Mouse (Mus musculus): Measurements from ENCODE around the gene Qsox2. TPM values are rescaled to one million over a fixed set of nuclear protein-coding genes. Genes with fewer than 3 reads are reported as not detected.
A peak's percentile ranks its signal among the peaks of the same experiment; 100 is the strongest.

Gene Qsox2
- polyA plus RNA-seq (2015; fragmentation: Nextera tagmentation; extraction: Ambion mirVana), result 10.7 and 11.2 TPM in 2 replicates

GRCm38 (mm10) chr2:26237290-26237782 is at the start of gene Qsox2:
TSS of gene Qsox2 (minus strand) at chr2:26237525.
- peak within 1 kb of the TSS; percentile 90 for H3K27ac ChIP-seq (replicated peaks)
- H3K36me3 ChIP-seq (ENCODE audit: control insufficient read depth, insufficient read depth, low read length), result no peaks in the 10 kb centered on the region
- DNase-seq (ENCODE audit: low spot score), result peak; percentile 98
- under 1% methylated on average over 32 of the region's 36 CpGs for WGBS
- no peak for TF ChIP-seq CTCF (IDR thresholded peaks at IDR 0.05; ENCODE audit: low read depth)
- TF ChIP-seq EP300 (optimal IDR thresholded peaks at IDR 0.05), result no peak
- H3K9me3 ChIP-seq (ENCODE audit: control insufficient read depth, low read length), result no peaks in the 10 kb centered on the region
- ATAC-seq (ENCODE audit: low FRiP score, low TSS enrichment), result peak; percentile 94
- H3K4me3 ChIP-seq (ENCODE audit: low read depth, low read length), result peak within 1 kb of the TSS; percentile 83
- H3K4me2 ChIP-seq (replicated peaks; ENCODE audit: low read depth), result peak within 1 kb of the TSS; percentile 88
- no peaks in the 10 kb centered on the region for H3K27me3 ChIP-seq (ENCODE audit: control insufficient read depth, insufficient read depth, low read length)
- H3K4me1 ChIP-seq (replicated peaks; ENCODE audit: control insufficient read depth, insufficient read depth), result peaks cover 3% of the 10 kb centered on the region
- peak within 1 kb of the TSS; percentile 88 for H3K9ac ChIP-seq (ENCODE audit: low read length)

GRCm38 (mm10) chr2:26286391-26286790 is 49.1 kb upstream of the Qsox2 start:
- Histone ChIP-seq H3K27ac (replicated peaks) (no peak overlapping the region), H3K27me3 (ENCODE audit: control insufficient read depth, insufficient read depth, low read length) (no peaks in the 10 kb centered on the region), H3K36me3 (ENCODE audit: control insufficient read depth, insufficient read depth, low read length) (no peaks in the 10 kb centered on the region), H3K4me2 (replicated peaks; ENCODE audit: low read depth) (no peak overlapping the region), H3K4me3 (ENCODE audit: low read depth, low read length) (no peak overlapping the region), H3K9ac (ENCODE audit: low read length) (no peak overlapping the region), H3K9me3 (ENCODE audit: control insufficient read depth, low read length) (no peaks in the 10 kb centered on the region), H3K4me1 (replicated peaks; ENCODE audit: control insufficient read depth, insufficient read depth) (no peaks in the 10 kb centered on the region)
- WGBS, result 35% methylated on average over 7 of the region's 7 CpGs
- DNase-seq (ENCODE audit: low spot score) (no peak), ATAC-seq (ENCODE audit: low FRiP score, low TSS enrichment) (no peak)
- TF ChIP-seq EP300 (optimal IDR thresholded peaks at IDR 0.05) (no peak), CTCF (IDR thresholded peaks at IDR 0.05; ENCODE audit: low read depth) (no peak)

GRCm38 (mm10) chr2:26285804-26286203 is 48.5 kb upstream of the Qsox2 start:
- no peak overlapping the region for H3K27ac ChIP-seq (replicated peaks)
- WGBS, result 43% methylated on average over 7 of the region's 7 CpGs
- TF ChIP-seq CTCF (IDR thresholded peaks at IDR 0.05; ENCODE audit: low read depth) (no peak), EP300 (optimal IDR thresholded peaks at IDR 0.05) (no peak)
- no peak overlapping the region for H3K4me3 ChIP-seq (ENCODE audit: low read depth, low read length)
- H3K27me3 ChIP-seq (ENCODE audit: control insufficient read depth, insufficient read depth, low read length), result no peaks in the 10 kb centered on the region
- H3K4me2 ChIP-seq (replicated peaks; ENCODE audit: low read depth), result no peak overlapping the region
- H3K9me3 ChIP-seq (ENCODE audit: control insufficient read depth, low read length), result no peaks in the 10 kb centered on the region
- H3K4me1 ChIP-seq (replicated peaks; ENCODE audit: control insufficient read depth, insufficient read depth), result no peaks in the 10 kb centered on the region
- ATAC-seq (ENCODE audit: low FRiP score, low TSS enrichment) (no peak), DNase-seq (ENCODE audit: low spot score) (no peak)
- H3K9ac ChIP-seq (ENCODE audit: low read length), result no peak overlapping the region
- H3K36me3 ChIP-seq (ENCODE audit: control insufficient read depth, insufficient read depth, low read length), result no peaks in the 10 kb centered on the region

GRCm38 (mm10) chr2:26280594-26280993 is 43.3 kb upstream of the Qsox2 start:
- no peak overlapping the region for H3K27ac ChIP-seq (replicated peaks)

GRCm38 (mm10) chr2:26279712-26280111 is 42.4 kb upstream of the Qsox2 start:
- TF ChIP-seq CTCF (IDR thresholded peaks at IDR 0.05; ENCODE audit: low read depth) (no peak), EP300 (optimal IDR thresholded peaks at IDR 0.05) (no peak)
- WGBS, result 80% methylated on average over 3 of the region's 3 CpGs
- H3K4me3 ChIP-seq (ENCODE audit: low read depth, low read length), result no peak overlapping the region
- no peaks in the 10 kb centered on the region for H3K9me3 ChIP-seq (ENCODE audit: control insufficient read depth, low read length)
- no peaks in the 10 kb centered on the region for H3K36me3 ChIP-seq (ENCODE audit: control insufficient read depth, insufficient read depth, low read length)
- DNase-seq (ENCODE audit: low spot score), result no peak
- no peaks in the 10 kb centered on the region for H3K27me3 ChIP-seq (ENCODE audit: control insufficient read depth, insufficient read depth, low read length)
- ATAC-seq (ENCODE audit: low FRiP score, low TSS enrichment), result no peak
- H3K27ac ChIP-seq (replicated peaks), result no peak overlapping the region
- no peak overlapping the region for H3K9ac ChIP-seq (ENCODE audit: low read length)
- H3K4me1 ChIP-seq (replicated peaks; ENCODE audit: control insufficient read depth, insufficient read depth), result no peaks in the 10 kb centered on the region
- H3K4me2 ChIP-seq (replicated peaks; ENCODE audit: low read depth), result no peak overlapping the region

More at GRCm38 (mm10) chr2:26280594-26280993, 43.3 kb upstream of the Qsox2 start:
- no peak for ATAC-seq (ENCODE audit: low FRiP score, low TSS enrichment)
- no peak for DNase-seq (ENCODE audit: low spot score)
- H3K4me3 ChIP-seq (ENCODE audit: low read depth, low read length), result no peak overlapping the region
- H3K9me3 ChIP-seq (ENCODE audit: control insufficient read depth, low read length), result no peaks in the 10 kb centered on the region
- WGBS, result 70% methylated on average over 11 of the region's 11 CpGs
- no peak overlapping the region for H3K9ac ChIP-seq (ENCODE audit: low read length)
- H3K27me3 ChIP-seq (ENCODE audit: control insufficient read depth, insufficient read depth, low read length), result no peaks in the 10 kb centered on the region
- TF ChIP-seq EP300 (optimal IDR thresholded peaks at IDR 0.05) (no peak), CTCF (IDR thresholded peaks at IDR 0.05; ENCODE audit: low read depth) (no peak)
- H3K4me2 ChIP-seq (replicated peaks; ENCODE audit: low read depth), result no peak overlapping the region
- no peaks in the 10 kb centered on the region for H3K36me3 ChIP-seq (ENCODE audit: control insufficient read depth, insufficient read depth, low read length)
- H3K4me1 ChIP-seq (replicated peaks; ENCODE audit: control insufficient read depth, insufficient read depth), result no peaks in the 10 kb centered on the region

- Histone ChIP-seq H3K4me3 (ENCODE audit: low read depth, low read length) (no peak overlapping the region), H3K9ac (ENCODE audit: low read length) (no peak overlapping the region), H3K9me3 (ENCODE audit: control insufficient read depth, low read length) (no peaks in the 10 kb centered on the region), H3K36me3 (ENCODE audit: control insufficient read depth, insufficient read depth, low read length) (no peaks in the 10 kb centered on the region), H3K27ac (replicated peaks) (no peak overlapping the region), H3K4me1 (replicated peaks; ENCODE audit: control insufficient read depth, insufficient read depth) (no peaks in the 10 kb centered on the region), H3K27me3 (ENCODE audit: control insufficient read depth, insufficient read depth, low read length) (no peaks in the 10 kb centered on the region), H3K4me2 (replicated peaks; ENCODE audit: low read depth) (no peak overlapping the region)
- 19% methylated on average over 7 of the region's 7 CpGs for WGBS
- DNase-seq (ENCODE audit: low spot score), result peak; percentile 66
- ATAC-seq (ENCODE audit: low FRiP score, low TSS enrichment), result peak; percentile 67; the same call in 1 of the 2 replicates
- TF ChIP-seq EP300 (optimal IDR thresholded peaks at IDR 0.05) (no peak), CTCF (IDR thresholded peaks at IDR 0.05; ENCODE audit: low read depth) (peak; percentile 93)
Observed at GRCm38 (mm10) chr2:26273611-26274010, 36.3 kb upstream of the Qsox2 start.
